Comparison of ENCODE assay signal across 28 mouse cellular contexts in the genomic region with DNA sequence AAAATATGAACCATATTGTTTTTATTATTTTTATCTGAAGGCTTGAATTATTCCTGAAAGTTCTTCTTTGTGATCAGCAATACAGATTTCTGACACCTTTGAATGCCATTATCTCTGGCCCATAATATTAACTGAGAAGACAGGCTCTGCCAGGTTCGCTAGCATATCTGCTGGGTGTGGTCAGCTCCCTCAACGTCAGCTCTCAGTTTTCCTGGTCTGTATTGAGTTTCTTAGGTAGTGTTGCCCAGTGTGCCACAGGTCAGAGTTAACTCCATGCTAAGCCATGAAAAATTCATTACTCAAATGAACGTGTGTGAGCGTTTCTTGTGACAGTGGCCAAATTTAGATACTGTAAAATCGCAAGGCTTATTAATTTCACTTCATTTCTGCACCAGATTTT. TPM values are rescaled to one million over a fixed set of nuclear protein-coding genes. Genes with fewer than 3 reads are reported as not detected.
DNase-seq lines count a peak whose midpoint lies in the region; ATAC-seq and TF ChIP-seq lines count a peak whose summit lies in the region.
"Had no signal": no experiment of that assay in that cellular context is flagged by ENCODE, and none has a peak within 500 bp of the region (broad histone marks: within the 10 kb centered on the region; RNA-seq: fewer than 3 reads in every experiment).

No protein-coding gene starts in this region.

- 37% methylated on average over 5 of the region's 5 CpGs for WGBS in stomach, postnatal 0 days

- H3K27me3 ChIP-seq in stomach, postnatal 0 days (ENCODE audit: control insufficient read depth, insufficient read depth, low read length) = no peaks in the 10 kb centered on the region
- H3K27me3 ChIP-seq: CH12.LX; embryonic facial prominence, embryonic 13.5 days; forebrain, embryonic 12.5 days; forebrain, embryonic 15.5 days; hindbrain, embryonic 12.5 days; hindbrain, embryonic 15.5 days; Patski had no signal

- H3K4me2 ChIP-seq in stomach, postnatal 0 days (replicated peaks; ENCODE audit: low read depth) = 0 out of 2 replicates have a peak overlapping the region, but pooled peaks have one; percentile 5
- H3K4me2 ChIP-seq: forebrain, embryonic 12.5 days; forebrain, embryonic 15.5 days; heart, embryonic 11.5 days; hindbrain, embryonic 12.5 days; hindbrain, embryonic 15.5 days had no signal

- no peak for DNase-seq in gastrocnemius, adult 2 months
- DNase-seq in gastrocnemius, postnatal 10 days = no peak
- DNase-seq in adipocyte (ENCODE audit: low spot score) = peak; percentile 50
- peak; percentile 48 for DNase-seq in stomach, postnatal 0 days (ENCODE audit: low spot score)
- DNase-seq in right cerebral cortex, postnatal 4 days = no peak
- DNase-seq: adrenal gland, adult 2 months; adrenal gland, postnatal 14 days; B cell, adult 2 months; cerebellum, adult 11 months; cerebellum, adult 8-10 months; cerebellum, postnatal 10 days; cerebellum, postnatal 36 days; embryo, embryonic 11 days; gastrocnemius, postnatal 36 days; heart, adult 11 months had no signal

- no peaks in the 10 kb centered on the region for H3K9me3 ChIP-seq in stomach, postnatal 0 days (ENCODE audit: control insufficient read depth, low read length)
- H3K9me3 ChIP-seq: embryonic facial prominence, embryonic 10.5 days; embryonic facial prominence, embryonic 13.5 days; forebrain, embryonic 12.5 days; forebrain, embryonic 15.5 days; G1E; hindbrain, embryonic 12.5 days; hindbrain, embryonic 15.5 days had no signal

- H3K36me3 ChIP-seq in stomach, postnatal 0 days (ENCODE audit: control insufficient read depth, insufficient read depth, low read length) = no peaks in the 10 kb centered on the region
- H3K36me3 ChIP-seq: embryonic facial prominence, embryonic 10.5 days; embryonic facial prominence, embryonic 13.5 days; forebrain, embryonic 12.5 days; forebrain, embryonic 15.5 days; hindbrain, embryonic 12.5 days; hindbrain, embryonic 15.5 days had no signal

- intact Hi-C loops in gastrocnemius, adult 2 months (cut with DNase I) = loop anchor here (5.0 kb wide), 1 partner anchor 39 kb away; no protein-coding TSS in a partner anchor

- H3K4me3 ChIP-seq in gastrocnemius, adult 2 months = peak overlapping the region; percentile 58
- H3K4me3 ChIP-seq in stomach, postnatal 0 days (ENCODE audit: low read depth, low read length) = no peak overlapping the region
- H3K4me3 ChIP-seq: embryonic facial prominence, embryonic 10.5 days; embryonic facial prominence, embryonic 13.5 days; erythroblast, embryonic 14.5 days; forebrain, embryonic 12.5 days; forebrain, embryonic 15.5 days; hindbrain, embryonic 12.5 days; hindbrain, embryonic 15.5 days had no signal

- no peak overlapping the region for H3K9ac ChIP-seq in stomach, postnatal 0 days (ENCODE audit: low read length)
- H3K9ac ChIP-seq: forebrain, embryonic 12.5 days; forebrain, embryonic 15.5 days; hindbrain, embryonic 12.5 days; hindbrain, embryonic 15.5 days had no signal

- peak; percentile 59; the same call in 1 of the 2 replicates for ATAC-seq in megakaryocyte-erythroid progenitor cell, adult 5-6 weeks (replicated peaks; ENCODE audit: low FRiP score, low TSS enrichment, poor library complexity, severe bottlenecking)
- ATAC-seq in stomach, postnatal 0 days (ENCODE audit: low FRiP score, low TSS enrichment) = peak; percentile 88
- ATAC-seq in frontal cortex, adult (ENCODE audit: low TSS enrichment) = no peak
- ATAC-seq: forebrain, embryonic 15.5 days; Patski had no signal

- H3K27ac ChIP-seq in gastrocnemius, adult 2 months = peak overlapping the region; percentile 68
- H3K27ac ChIP-seq in stomach, postnatal 0 days (replicated peaks) = no peak overlapping the region
- H3K27ac ChIP-seq: embryonic facial prominence, embryonic 10.5 days; forebrain, embryonic 12.5 days; forebrain, embryonic 15.5 days; hindbrain, embryonic 12.5 days; hindbrain, embryonic 15.5 days had no signal

- TF ChIP-seq CTCF in gastrocnemius, adult 2 months (IDR thresholded peaks at IDR 0.05) = no peak
- no peak for TF ChIP-seq CTCF in stomach, postnatal 0 days (IDR thresholded peaks at IDR 0.05; ENCODE audit: low read depth)

- no peaks in the 10 kb centered on the region for H3K4me1 ChIP-seq in stomach, postnatal 0 days (replicated peaks; ENCODE audit: control insufficient read depth, insufficient read depth)
- H3K4me1 ChIP-seq: forebrain, embryonic 12.5 days; forebrain, embryonic 15.5 days; hindbrain, embryonic 15.5 days had no signal

- no peak for TF ChIP-seq EP300 in stomach, postnatal 0 days (optimal IDR thresholded peaks at IDR 0.05)

RNA-seq across cellular contexts. Expression of a gene that starts 26.4 kb away (rescaled TPM):
- 10 to 100 TPM; 17.4 to 20.9 TPM for total RNA-seq in gastrocnemius, adult 2 months (2021)
- 10 to 100 TPM; 21.9 to 35.8 TPM for total RNA-seq in gastrocnemius, postnatal 10 days (2021)
- total RNA-seq in megakaryocyte-erythroid progenitor cell, adult 5-6 weeks (2014; fragmentation: Nextera tagmentation) = 46.2 and 55.0 TPM in 2 replicates
- total RNA-seq in megakaryocyte-erythroid progenitor cell, adult 5-6 weeks (2017) = 35.0 and 40.4 TPM in 2 replicates
- 68.9 and 74.5 TPM in 2 replicates for polyA plus RNA-seq in stomach, postnatal 0 days (2015; fragmentation: Nextera tagmentation; extraction: Ambion mirVana)

Comparison
In these comparisons a context has a peak if more than half of its experiments do, and no peak if none do; other contexts are left out.
1. DNase-seq: peak in adipocyte (single experiment) and stomach, postnatal 0 days (single experiment); none in gastrocnemius, adult 2 months (single experiment), gastrocnemius, postnatal 10 days (single experiment) and right cerebral cortex, postnatal 4 days (single experiment).